Mouse (Mus musculus): ENCODE results near the gene Mustn1. TPM values are rescaled to one million over a fixed set of nuclear protein-coding genes. Genes with fewer than 3 reads are reported as not detected.

Mustn1 gene
- total and polyA plus RNA-seq, 2 experiments from 2014 or later, result 1.0 TPM

GRCm38 (mm10) chr14:30881718-30882108, 2.7 kb downstream of the Mustn1 start:
- Histone ChIP-seq H3K36me3 (ENCODE audit: insufficient read depth, low read length) (no peaks in the 10 kb centered on the region), H3K9me3 (ENCODE audit: low read length) (no peaks in the 10 kb centered on the region), H3K27ac (ENCODE audit: low read depth, low read length) (no peak overlapping the region), H3K4me2 (ENCODE audit: low read depth, low read length, poor library complexity, severe bottlenecking) (no peak overlapping the region), H3K4me3 (ENCODE audit: low read depth, low read length) (no peak overlapping the region), H3K27me3 (ENCODE audit: insufficient read depth, low read length) (no peaks in the 10 kb centered on the region), H3K9ac (replicated peaks; ENCODE audit: low read length, poor library complexity, severe bottlenecking) (no peak overlapping the region), H3K4me1 (ENCODE audit: insufficient read depth, low read length) (no peaks in the 10 kb centered on the region)
- TF ChIP-seq CTCF (IDR thresholded peaks at IDR 0.05), result no peak; the same call in 1 of the 2 replicates
- ATAC-seq (ENCODE audit: low FRiP score) (no peak), DNase-seq (ENCODE audit: low spot score) (no peak)
- 89% methylated on average over 3 of the region's 3 CpGs for WGBS

GRCm38 (mm10) chr14:30885298-30885697, 6.3 kb downstream of the Mustn1 start:
- no peak for TF ChIP-seq CTCF (IDR thresholded peaks at IDR 0.05)
- Histone ChIP-seq H3K4me3 (ENCODE audit: low read depth, low read length) (no peak overlapping the region), H3K9ac (replicated peaks; ENCODE audit: low read length, poor library complexity, severe bottlenecking) (no peak overlapping the region), H3K9me3 (ENCODE audit: low read length) (no peaks in the 10 kb centered on the region), H3K4me1 (ENCODE audit: insufficient read depth, low read length) (no peaks in the 10 kb centered on the region), H3K36me3 (ENCODE audit: insufficient read depth, low read length) (no peaks in the 10 kb centered on the region), H3K27ac (ENCODE audit: low read depth, low read length) (no peak overlapping the region), H3K4me2 (ENCODE audit: low read depth, low read length, poor library complexity, severe bottlenecking) (no peak overlapping the region), H3K27me3 (ENCODE audit: insufficient read depth, low read length) (no peaks in the 10 kb centered on the region)
- WGBS, result 9% methylated on average over 3 of the region's 3 CpGs
- ATAC-seq (ENCODE audit: low FRiP score) (no peak), DNase-seq (ENCODE audit: low spot score) (no peak)

- Histone ChIP-seq H3K9ac (replicated peaks; ENCODE audit: low read length, poor library complexity, severe bottlenecking) (no peak within 1 kb of the TSS), H3K9me3 (ENCODE audit: low read length) (no peaks in the 10 kb centered on the region), H3K4me3 (ENCODE audit: low read depth, low read length) (no peak within 1 kb of the TSS), H3K4me1 (ENCODE audit: insufficient read depth, low read length) (no peaks in the 10 kb centered on the region), H3K27ac (ENCODE audit: low read depth, low read length) (no peak within 1 kb of the TSS), H3K4me2 (ENCODE audit: low read depth, low read length, poor library complexity, severe bottlenecking) (no peak within 1 kb of the TSS), H3K27me3 (ENCODE audit: insufficient read depth, low read length) (no peaks in the 10 kb centered on the region), H3K36me3 (ENCODE audit: insufficient read depth, low read length) (no peaks in the 10 kb centered on the region)
- no peak for TF ChIP-seq CTCF (IDR thresholded peaks at IDR 0.05)
- DNase-seq (ENCODE audit: low spot score) (no peak), ATAC-seq (ENCODE audit: low FRiP score) (no peak)
- WGBS, result 87% methylated on average over 3 of the region's 3 CpGs
These were observed 7.2 kb downstream of the Mustn1 start, which contains the start of gene Itih4 for GRCm38 (mm10) chr14:30886204-30886603. TSS of gene Itih4 (plus strand) at chr14:30886476.

GRCm38 (mm10) chr14:30888271-30888732, 9.3 kb downstream of the Mustn1 start:
- no peaks in the 10 kb centered on the region for H3K36me3 ChIP-seq (ENCODE audit: insufficient read depth, low read length)
- no peak overlapping the region for H3K4me3 ChIP-seq (ENCODE audit: low read depth, low read length)
- no peaks in the 10 kb centered on the region for H3K4me1 ChIP-seq (ENCODE audit: insufficient read depth, low read length)
- no peaks in the 10 kb centered on the region for H3K27me3 ChIP-seq (ENCODE audit: insufficient read depth, low read length)
- H3K9me3 ChIP-seq (ENCODE audit: low read length), result no peaks in the 10 kb centered on the region
- DNase-seq (ENCODE audit: low spot score) (no peak), ATAC-seq (ENCODE audit: low FRiP score) (no peak)
- peak; percentile 39; the same call in 1 of the 2 replicates for TF ChIP-seq CTCF (IDR thresholded peaks at IDR 0.05)
- WGBS, result 19% methylated on average over 9 of the region's 9 CpGs
- H3K4me2 ChIP-seq (ENCODE audit: low read depth, low read length, poor library complexity, severe bottlenecking), result no peak overlapping the region
- H3K9ac ChIP-seq (replicated peaks; ENCODE audit: low read length, poor library complexity, severe bottlenecking), result no peak overlapping the region
- H3K27ac ChIP-seq (ENCODE audit: low read depth, low read length), result no peak overlapping the region

- Histone ChIP-seq H3K4me3 (ENCODE audit: low read depth, low read length) (no peak overlapping the region), H3K27ac (ENCODE audit: low read depth, low read length) (no peak overlapping the region), H3K9ac (replicated peaks; ENCODE audit: low read length, poor library complexity, severe bottlenecking) (no peak overlapping the region), H3K27me3 (ENCODE audit: insufficient read depth, low read length) (no peaks in the 10 kb centered on the region), H3K4me2 (ENCODE audit: low read depth, low read length, poor library complexity, severe bottlenecking) (no peak overlapping the region), H3K9me3 (ENCODE audit: low read length) (no peaks in the 10 kb centered on the region), H3K4me1 (ENCODE audit: insufficient read depth, low read length) (no peaks in the 10 kb centered on the region), H3K36me3 (ENCODE audit: insufficient read depth, low read length) (no peaks in the 10 kb centered on the region)
- 14% methylated on average over 3 of the region's 3 CpGs for WGBS
- DNase-seq (ENCODE audit: low spot score), result no peak
- ATAC-seq (ENCODE audit: low FRiP score), result no peak
- no peak for TF ChIP-seq CTCF (IDR thresholded peaks at IDR 0.05)
These were observed 21.0 kb downstream of the Mustn1 start for GRCm38 (mm10) chr14:30899972-30900371.

GRCm38 (mm10) chr14:30902628-30903027, 23.6 kb downstream of the Mustn1 start:
- H3K4me1 ChIP-seq (ENCODE audit: insufficient read depth, low read length), result no peaks in the 10 kb centered on the region

More at GRCm38 (mm10) chr14:30902628-30903027, 23.6 kb downstream of the Mustn1 start:
- no peak overlapping the region for H3K27ac ChIP-seq (ENCODE audit: low read depth, low read length)
- H3K9me3 ChIP-seq (ENCODE audit: low read length), result no peaks in the 10 kb centered on the region
- no peaks in the 10 kb centered on the region for H3K27me3 ChIP-seq (ENCODE audit: insufficient read depth, low read length)
- DNase-seq (ENCODE audit: low spot score) (no peak), ATAC-seq (ENCODE audit: low FRiP score) (no peak)
- no peak overlapping the region for H3K4me3 ChIP-seq (ENCODE audit: low read depth, low read length)
- TF ChIP-seq CTCF (IDR thresholded peaks at IDR 0.05), result no peak
- H3K9ac ChIP-seq (replicated peaks; ENCODE audit: low read length, poor library complexity, severe bottlenecking), result no peak overlapping the region
- WGBS, result 91% methylated on average over 5 of the region's 5 CpGs
- H3K4me2 ChIP-seq (ENCODE audit: low read depth, low read length, poor library complexity, severe bottlenecking), result no peak overlapping the region
- no peaks in the 10 kb centered on the region for H3K36me3 ChIP-seq (ENCODE audit: insufficient read depth, low read length)

All from midbrain, postnatal 0 days (tissue).